Mouse (Mus musculus) forebrain, embryonic 11.5 days (tissue): ENCODE measurements around the gene Luzp1. TPM values are rescaled to one million over a fixed set of nuclear protein-coding genes. Genes with fewer than 3 reads are reported as not detected.

ENCODE experiments used
- ATAC-seq: fragments of 200-750 bp; cut with Nextera tagmentation; replicated peaks from 2 replicates; pipeline ENCODE4 v1.8.0; 2017; ENCODE audit warnings: moderate TSS enrichment; ENCODE audit not compliant: low FRiP score
- DNase-seq: peaks from one replicate; pipeline ENCODE4 v3.0.0-alpha.2; 2017; ENCODE audit warnings: low spot score
- H3K27ac ChIP-seq: fragments of 300-500 bp; sonication (generic); 2 replicates; pipeline ENCODE4 v1.5.1; 2014; ENCODE audit warnings: low read depth, low read length
- H3K27me3 ChIP-seq: fragments of 300-500 bp; sonication (generic); 2 replicates; pipeline ENCODE4 v1.6.1; 2014; ENCODE audit warnings: mild to moderate bottlenecking, low read length, mixed read lengths; ENCODE audit not compliant: control insufficient read depth, insufficient read depth
- H3K36me3 ChIP-seq: fragments of 300-500 bp; sonication (generic); 2 replicates; pipeline ENCODE4 v1.6.1; 2014; ENCODE audit warnings: mild to moderate bottlenecking, low read length, moderate library complexity, mixed read lengths; ENCODE audit not compliant: control insufficient read depth, insufficient read depth
- H3K4me1 ChIP-seq: fragments of 300-500 bp; sonication (generic); replicated peaks from 2 replicates; pipeline ENCODE4 v1.6.1; 2014; ENCODE audit warnings: low read length, mixed read lengths; ENCODE audit not compliant: control insufficient read depth, insufficient read depth
- H3K4me2 ChIP-seq: fragments of 300-500 bp; sonication (generic); 2 replicates; pipeline ENCODE4 v1.6.1; 2014; ENCODE audit warnings: low read depth, mild to moderate bottlenecking, low read length, moderate library complexity, mixed read lengths; ENCODE audit not compliant: severe bottlenecking
- H3K4me3 ChIP-seq: fragments of 300-500 bp; sonication (generic); 2 replicates; pipeline ENCODE4 v1.5.1; 2014; ENCODE audit warnings: low read depth, low read length
- H3K9ac ChIP-seq: fragments of 300-500 bp; sonication (generic); 2 replicates; pipeline ENCODE4 v1.6.1; 2014; ENCODE audit warnings: low read length
- H3K9me3 ChIP-seq: fragments of 300-500 bp; sonication (generic); 2 replicates; pipeline ENCODE4 v1.6.1; 2016; ENCODE audit warnings: low read length, mixed read lengths; ENCODE audit not compliant: control insufficient read depth
- WGBS: fragments of 180-500 bp; shearing (Covaris S2); extraction: QIAGEN DNeasy Blood & Tissue Kit; methylation state at CpG from one replicate; pipeline ENCODE4 v1.1.7; 2014; 5-methylcytosine and 5-hydroxymethylcytosine counted together
- polyA plus RNA-seq: library from polyadenylated mRNA; unstranded; fragments of >200 nt; fragmentation: Nextera tagmentation; extraction: Ambion mirVana; gene quantifications from 2 replicates; pipeline ENCODE4 v1.2.1, GENCODE M21; 2014

Gene Luzp1
- polyA plus RNA-seq, 1 experiment from 2014 or later, result 119 TPM

- Histone ChIP-seq H3K9me3 (no peaks in the 10 kb centered on the region), H3K9ac (no peak overlapping the region), H3K27ac (no peak overlapping the region), H3K4me2 (no peak overlapping the region), H3K4me3 (no peak overlapping the region), H3K27me3 (no peaks in the 10 kb centered on the region), H3K4me1 (0 out of 2 replicates have a peak, but pooled peaks cover under 1% of the 10 kb centered on the region), H3K36me3 (no peaks in the 10 kb centered on the region)
- WGBS, result 68% methylated on average over 15 of the region's 15 CpGs
- no peak for ATAC-seq
- DNase-seq, result no peak
Measured at GRCm38 (mm10) chr4:136441354-136442043, 28.1 kb upstream of the Luzp1 start.

GRCm38 (mm10) chr4:136444561-136444960 is 25.0 kb upstream of the Luzp1 start:
- H3K9ac ChIP-seq, result no peak overlapping the region
- 87% methylated on average over 4 of the region's 4 CpGs for whole genome bisulfite sequencing
- no peaks in the 10 kb centered on the region for H3K4me1 ChIP-seq
- no peak overlapping the region for H3K27ac ChIP-seq
- no peaks in the 10 kb centered on the region for H3K36me3 ChIP-seq
- ATAC-seq, result no peak
- no peaks in the 10 kb centered on the region for H3K9me3 ChIP-seq
- H3K27me3 ChIP-seq, result no peaks in the 10 kb centered on the region
- H3K4me3 ChIP-seq, result no peak overlapping the region
- DNase-seq, result no peak
- H3K4me2 ChIP-seq, result no peak overlapping the region

GRCm38 (mm10) chr4:136449795-136450194 is 19.8 kb upstream of the Luzp1 start:
- H3K9ac ChIP-seq, result no peak overlapping the region
- no peak overlapping the region for H3K4me3 ChIP-seq
- H3K4me1 ChIP-seq, result no peaks in the 10 kb centered on the region
- no peaks in the 10 kb centered on the region for H3K36me3 ChIP-seq
- H3K9me3 ChIP-seq, result no peaks in the 10 kb centered on the region
- H3K27ac ChIP-seq, result no peak overlapping the region
- no peak overlapping the region for H3K4me2 ChIP-seq
- WGBS, result 87% methylated on average over 5 of the region's 5 CpGs
- no peaks in the 10 kb centered on the region for H3K27me3 ChIP-seq
- ATAC-seq (no peak), DNase-seq (no peak)

- Histone ChIP-seq H3K36me3 (no peaks in the 10 kb centered on the region), H3K27ac (no peak overlapping the region), H3K27me3 (no peaks in the 10 kb centered on the region), H3K9ac (no peak overlapping the region), H3K4me2 (no peak overlapping the region), H3K4me3 (no peak overlapping the region), H3K9me3 (no peaks in the 10 kb centered on the region), H3K4me1 (no peaks in the 10 kb centered on the region)
- WGBS, result 87% methylated on average over 4 of the region's 4 CpGs
- DNase-seq, result no peak
- no peak for ATAC-seq
Measured at GRCm38 (mm10) chr4:136450271-136450670, 19.3 kb upstream of the Luzp1 start.

- no peaks in the 10 kb centered on the region for H3K4me1 ChIP-seq
- DNase-seq (no peak), ATAC-seq (no peak)
- no peaks in the 10 kb centered on the region for H3K36me3 ChIP-seq
- no peaks in the 10 kb centered on the region for H3K9me3 ChIP-seq
- no peak overlapping the region for H3K4me2 ChIP-seq
- H3K27me3 ChIP-seq, result no peaks in the 10 kb centered on the region
- no peak overlapping the region for H3K27ac ChIP-seq
- WGBS, result 43% methylated on average over 6 of the region's 6 CpGs
- no peak overlapping the region for H3K9ac ChIP-seq
- no peak overlapping the region for H3K4me3 ChIP-seq
Measured at GRCm38 (mm10) chr4:136451564-136451963, 18.0 kb upstream of the Luzp1 start.

GRCm38 (mm10) chr4:136452286-136452685 is 17.3 kb upstream of the Luzp1 start:
- H3K4me1 ChIP-seq, result no peaks in the 10 kb centered on the region
- no peaks in the 10 kb centered on the region for H3K27me3 ChIP-seq
- no peak overlapping the region for H3K9ac ChIP-seq
- no peak overlapping the region for H3K4me3 ChIP-seq
- 82% methylated on average over 3 of the region's 3 CpGs for WGBS
- no peak for ATAC-seq
- DNase-seq, result no peak
- H3K9me3 ChIP-seq, result no peaks in the 10 kb centered on the region
- H3K27ac ChIP-seq, result no peak overlapping the region
- no peaks in the 10 kb centered on the region for H3K36me3 ChIP-seq
- no peak overlapping the region for H3K4me2 ChIP-seq

- no peak overlapping the region for H3K9ac ChIP-seq
- DNase-seq (no peak), ATAC-seq (no peak)
- no peaks in the 10 kb centered on the region for H3K4me1 ChIP-seq
- no peak overlapping the region for H3K4me3 ChIP-seq
- 77% methylated on average over 5 of the region's 5 CpGs for WGBS
- no peaks in the 10 kb centered on the region for H3K27me3 ChIP-seq
- no peaks in the 10 kb centered on the region for H3K36me3 ChIP-seq
- no peak overlapping the region for H3K4me2 ChIP-seq
- H3K27ac ChIP-seq, result no peak overlapping the region
- no peaks in the 10 kb centered on the region for H3K9me3 ChIP-seq
Measured at GRCm38 (mm10) chr4:136452792-136453191, 16.8 kb upstream of the Luzp1 start.

- Histone ChIP-seq H3K9me3 (no peaks in the 10 kb centered on the region), H3K27ac (no peak overlapping the region), H3K36me3 (no peaks in the 10 kb centered on the region), H3K27me3 (no peaks in the 10 kb centered on the region), H3K9ac (no peak overlapping the region), H3K4me2 (peak overlapping the region; percentile 31; the same call in 1 of the 2 replicates), H3K4me1 (no peaks in the 10 kb centered on the region), H3K4me3 (no peak overlapping the region)
- DNase-seq, result peak; percentile 91
- ATAC-seq, result no peak
- WGBS, result 10% methylated on average over 10 of the region's 10 CpGs
Measured at GRCm38 (mm10) chr4:136454850-136455260, 14.7 kb upstream of the Luzp1 start.
